Mouse (Mus musculus): Measurements from ENCODE around the gene Slc44a3. TPM values are rescaled to one million over a fixed set of nuclear protein-coding genes. Genes with fewer than 3 reads are reported as not detected.
A peak's percentile ranks its signal among the peaks of the same experiment; 100 is the strongest.

The Slc44a3 gene
- polyA plus RNA-seq, 1 experiment from 2014 or later: 16.9 TPM

- Histone ChIP-seq H3K4me1 (replicated peaks; ENCODE audit: insufficient read depth, low read length) (peaks cover 18% of the 10 kb centered on the region; the same call in 1 of the 2 replicates), H3K27ac (peak overlapping the region; percentile 71), H3K9ac (ENCODE audit: low read depth, low read length) (peak overlapping the region; percentile 50), H3K27me3 (ENCODE audit: insufficient read depth, low read length) (no peaks in the 10 kb centered on the region), H3K4me3 (replicated peaks; ENCODE audit: low read depth, low read length) (peak overlapping the region; percentile 26), H3K9me3 (replicated peaks; ENCODE audit: low read length) (no peaks in the 10 kb centered on the region), H3K4me2 (ENCODE audit: low read length) (peak overlapping the region; percentile 59), H3K36me3 (ENCODE audit: insufficient read depth, low read length) (no peaks in the 10 kb centered on the region)
- ATAC-seq (replicated peaks; ENCODE audit: low FRiP score, low read depth) (0 out of 2 replicates have a peak, but pooled peaks have one; percentile 37), DNase-seq (ENCODE audit: low spot score) (peak; percentile 85)
- TF ChIP-seq CTCF (IDR thresholded peaks at IDR 0.05; ENCODE audit: low read depth): no peak
- 39% methylated on average over 16 of the region's 16 CpGs for WGBS
These were observed 645 bp downstream of the Slc44a3 start for GRCm38 (mm10) chr3:121531370-121532148.

GRCm38 (mm10) chr3:121530546-121531258 lies 1.5 kb downstream of the Slc44a3 start:
- Histone ChIP-seq H3K4me1 (replicated peaks; ENCODE audit: insufficient read depth, low read length) (peaks cover 18% of the 10 kb centered on the region; the same call in 1 of the 2 replicates), H3K27me3 (ENCODE audit: insufficient read depth, low read length) (no peaks in the 10 kb centered on the region), H3K9ac (ENCODE audit: low read depth, low read length) (no peak overlapping the region), H3K4me2 (ENCODE audit: low read length) (peak overlapping the region; percentile 59), H3K9me3 (replicated peaks; ENCODE audit: low read length) (no peaks in the 10 kb centered on the region), H3K27ac (peak overlapping the region; percentile 71), H3K4me3 (replicated peaks; ENCODE audit: low read depth, low read length) (no peak overlapping the region), H3K36me3 (ENCODE audit: insufficient read depth, low read length) (no peaks in the 10 kb centered on the region)
- WGBS: 38% methylated on average over 10 of the region's 10 CpGs
- ATAC-seq (replicated peaks; ENCODE audit: low FRiP score, low read depth) (peak; percentile 69), DNase-seq (ENCODE audit: low spot score) (peak; percentile 52)
- TF ChIP-seq CTCF (IDR thresholded peaks at IDR 0.05; ENCODE audit: low read depth): no peak

GRCm38 (mm10) chr3:121526096-121527093 lies 5.8 kb downstream of the Slc44a3 start:
- DNase-seq (ENCODE audit: low spot score) (no peak), ATAC-seq (replicated peaks; ENCODE audit: low FRiP score, low read depth) (no peak)
- no peaks in the 10 kb centered on the region for H3K27me3 ChIP-seq (ENCODE audit: insufficient read depth, low read length)
- H3K27ac ChIP-seq: 0 out of 2 replicates have a peak overlapping the region, but pooled peaks have one; percentile 10
- H3K9me3 ChIP-seq (replicated peaks; ENCODE audit: low read length): no peaks in the 10 kb centered on the region
- H3K4me2 ChIP-seq (ENCODE audit: low read length): no peak overlapping the region
- 57% methylated on average over 17 of the region's 17 CpGs for WGBS
- H3K9ac ChIP-seq (ENCODE audit: low read depth, low read length): no peak overlapping the region
- TF ChIP-seq CTCF (IDR thresholded peaks at IDR 0.05; ENCODE audit: low read depth): no peak
- H3K4me1 ChIP-seq (replicated peaks; ENCODE audit: insufficient read depth, low read length): 0 out of 2 replicates have a peak, but pooled peaks cover 8% of the 10 kb centered on the region
- H3K4me3 ChIP-seq (replicated peaks; ENCODE audit: low read depth, low read length): no peak overlapping the region
- H3K36me3 ChIP-seq (ENCODE audit: insufficient read depth, low read length): no peaks in the 10 kb centered on the region

DNA sequence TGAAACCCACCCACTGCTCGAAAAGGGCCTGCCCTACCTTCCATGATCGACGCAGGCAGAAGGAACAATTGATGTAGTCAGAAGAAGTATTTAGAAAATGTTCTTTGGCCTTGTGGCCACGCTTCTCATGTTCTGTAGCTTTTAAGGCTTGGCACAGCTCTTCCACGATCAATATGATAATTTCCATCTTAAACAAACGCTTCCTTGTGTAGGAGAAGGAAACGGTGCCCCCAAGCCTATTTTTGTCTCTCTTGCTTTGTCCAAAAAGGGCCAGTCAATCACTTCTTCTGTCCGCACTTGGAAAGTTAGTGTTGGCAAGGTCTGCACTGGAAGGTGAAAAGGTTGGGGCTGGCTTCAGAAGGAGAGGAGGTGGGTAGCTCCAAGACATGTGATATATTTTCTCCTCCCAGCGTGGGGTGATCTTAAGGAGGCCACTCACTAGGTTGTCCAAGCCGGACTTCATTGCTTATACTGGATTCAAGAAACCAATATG lies 10.5 kb downstream of the Slc44a3 start:
- no peak overlapping the region for H3K27ac ChIP-seq
- H3K4me1 ChIP-seq (replicated peaks; ENCODE audit: insufficient read depth, low read length): no peaks in the 10 kb centered on the region
- no peak for TF ChIP-seq CTCF (IDR thresholded peaks at IDR 0.05; ENCODE audit: low read depth)
- no peak overlapping the region for H3K4me2 ChIP-seq (ENCODE audit: low read length)
- H3K4me3 ChIP-seq (replicated peaks; ENCODE audit: low read depth, low read length): no peak overlapping the region
- H3K36me3 ChIP-seq (ENCODE audit: insufficient read depth, low read length): no peaks in the 10 kb centered on the region
- 74% methylated on average over 10 of the region's 10 CpGs for WGBS
- H3K9ac ChIP-seq (ENCODE audit: low read depth, low read length): no peak overlapping the region
- ATAC-seq (replicated peaks; ENCODE audit: low FRiP score, low read depth) (no peak), DNase-seq (ENCODE audit: low spot score) (no peak)
- no peaks in the 10 kb centered on the region for H3K27me3 ChIP-seq (ENCODE audit: insufficient read depth, low read length)
- H3K9me3 ChIP-seq (replicated peaks; ENCODE audit: low read length): no peaks in the 10 kb centered on the region

DNA sequence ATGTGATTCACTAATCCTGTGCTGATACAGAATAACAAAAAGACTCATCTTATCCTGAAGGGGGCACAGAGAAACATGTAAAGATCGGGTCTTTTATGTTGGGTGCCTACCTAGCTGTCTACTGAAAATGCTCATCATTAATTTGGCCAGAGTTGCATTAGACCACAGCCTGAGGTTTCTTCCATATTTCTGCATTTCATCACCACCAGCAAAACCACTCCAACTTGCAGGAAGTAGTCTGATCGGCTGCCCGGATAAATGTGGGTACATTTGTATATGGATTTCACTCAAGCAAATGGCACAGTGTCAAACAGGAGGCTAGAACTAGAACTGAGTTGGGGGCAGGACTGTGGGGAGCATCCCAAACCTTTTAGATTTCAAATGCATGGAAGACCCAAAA lies 11.1 kb downstream of the Slc44a3 start:
- Histone ChIP-seq H3K4me1 (replicated peaks; ENCODE audit: insufficient read depth, low read length) (no peaks in the 10 kb centered on the region), H3K4me3 (replicated peaks; ENCODE audit: low read depth, low read length) (no peak overlapping the region), H3K36me3 (ENCODE audit: insufficient read depth, low read length) (no peaks in the 10 kb centered on the region), H3K27ac (no peak overlapping the region), H3K27me3 (ENCODE audit: insufficient read depth, low read length) (no peaks in the 10 kb centered on the region), H3K9me3 (replicated peaks; ENCODE audit: low read length) (no peaks in the 10 kb centered on the region), H3K9ac (ENCODE audit: low read depth, low read length) (no peak overlapping the region), H3K4me2 (ENCODE audit: low read length) (no peak overlapping the region)
- no peak for ATAC-seq (replicated peaks; ENCODE audit: low FRiP score, low read depth)
- no peak for DNase-seq (ENCODE audit: low spot score)
- WGBS: 87% methylated on average over 3 of the region's 3 CpGs
- TF ChIP-seq CTCF (IDR thresholded peaks at IDR 0.05; ENCODE audit: low read depth): no peak

Measured in kidney, postnatal 0 days (tissue).